22 mouse cellular contexts compared by ENCODE assay signal in the genomic region with DNA sequence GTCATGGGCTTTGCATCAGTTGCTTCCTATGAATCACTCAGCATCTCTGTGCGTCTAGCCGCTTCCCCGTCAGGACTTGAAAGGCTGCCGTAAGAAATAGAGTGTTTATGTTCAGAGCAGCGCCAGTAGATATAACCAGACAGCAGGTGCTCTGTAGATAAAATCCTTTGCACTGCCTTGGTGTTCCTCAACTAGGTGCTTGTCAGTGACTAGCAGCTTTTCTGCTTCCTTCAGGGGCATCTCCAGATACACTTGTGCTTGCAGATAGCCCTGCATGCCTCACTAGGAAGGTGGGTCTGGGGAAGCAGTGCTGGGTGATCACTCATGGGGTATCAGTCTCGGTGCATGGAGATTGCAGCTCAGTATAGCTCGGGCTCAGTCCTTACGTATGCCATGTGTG.
DNase-seq lines count a peak whose midpoint lies in the region; ATAC-seq and TF ChIP-seq lines count a peak whose summit lies in the region.
"Had no signal": no experiment of that assay in that cellular context is flagged by ENCODE, and none has a peak within 500 bp of the region (broad histone marks: within the 10 kb centered on the region; RNA-seq: fewer than 3 reads in every experiment).

No protein-coding gene starts in this region.

- WGBS in forebrain, postnatal 0 days, result 50% methylated on average over 8 of the region's 8 CpGs
- WGBS in forebrain, embryonic 14.5 days, result 61% methylated on average over 8 of the region's 8 CpGs
- 72% methylated on average over 8 of the region's 8 CpGs for WGBS in hindbrain, embryonic 12.5 days
- WGBS in hindbrain, embryonic 14.5 days, result 62% methylated on average over 8 of the region's 8 CpGs
- WGBS in neural tube, embryonic 15.5 days, result 56% methylated on average over 8 of the region's 8 CpGs
- WGBS in intestine, embryonic 15.5 days, result 46% methylated on average over 8 of the region's 8 CpGs

- no peaks in the 10 kb centered on the region for H3K36me3 ChIP-seq in forebrain, postnatal 0 days (ENCODE audit: insufficient read depth)
- H3K36me3 ChIP-seq in forebrain, embryonic 14.5 days (ENCODE audit: control insufficient read depth, insufficient read depth, low read length), result no peaks in the 10 kb centered on the region
- no peaks in the 10 kb centered on the region for H3K36me3 ChIP-seq in hindbrain, embryonic 12.5 days
- no peaks in the 10 kb centered on the region for H3K36me3 ChIP-seq in hindbrain, embryonic 14.5 days (replicated peaks; ENCODE audit: control insufficient read depth, insufficient read depth)
- H3K36me3 ChIP-seq in neural tube, embryonic 15.5 days, result no peaks in the 10 kb centered on the region
- no peaks in the 10 kb centered on the region for H3K36me3 ChIP-seq in intestine, embryonic 15.5 days
- H3K36me3 ChIP-seq: embryonic facial prominence, embryonic 15.5 days; forebrain, embryonic 12.5 days; heart, embryonic 15.5 days had no signal

- no peak overlapping the region for H3K9ac ChIP-seq in forebrain, postnatal 0 days
- H3K9ac ChIP-seq in forebrain, embryonic 14.5 days (ENCODE audit: low read length), result no peak overlapping the region
- H3K9ac ChIP-seq in hindbrain, embryonic 12.5 days, result no peak overlapping the region
- no peak overlapping the region for H3K9ac ChIP-seq in hindbrain, embryonic 14.5 days
- no peak overlapping the region for H3K9ac ChIP-seq in neural tube, embryonic 15.5 days (replicated peaks)
- no peak overlapping the region for H3K9ac ChIP-seq in intestine, embryonic 15.5 days
- H3K9ac ChIP-seq: embryonic facial prominence, embryonic 15.5 days; forebrain, embryonic 12.5 days; heart, embryonic 15.5 days had no signal

- no peak for TF ChIP-seq CTCF in forebrain, postnatal 0 days (IDR thresholded peaks at IDR 0.05; ENCODE audit: low read depth)

- H3K27me3 ChIP-seq in forebrain, postnatal 0 days (ENCODE audit: insufficient read depth, low read length), result no peaks in the 10 kb centered on the region
- no peaks in the 10 kb centered on the region for H3K27me3 ChIP-seq in forebrain, embryonic 14.5 days (replicated peaks; ENCODE audit: control insufficient read depth, insufficient read depth, low read length)
- H3K27me3 ChIP-seq in hindbrain, embryonic 12.5 days, result peaks cover 17% of the 10 kb centered on the region
- no peaks in the 10 kb centered on the region for H3K27me3 ChIP-seq in hindbrain, embryonic 14.5 days (ENCODE audit: control insufficient read depth, insufficient read depth, low read length)
- H3K27me3 ChIP-seq in neural tube, embryonic 15.5 days (replicated peaks), result peaks cover 18% of the 10 kb centered on the region
- H3K27me3 ChIP-seq in intestine, embryonic 15.5 days (replicated peaks), result no peaks in the 10 kb centered on the region
- H3K27me3 ChIP-seq: embryonic facial prominence, embryonic 15.5 days; forebrain, embryonic 12.5 days; heart, embryonic 15.5 days had no signal

- ATAC-seq in forebrain, postnatal 0 days, result peak; percentile 21; the same call in 1 of the 2 replicates
- ATAC-seq in forebrain, embryonic 14.5 days, result no peak
- no peak for ATAC-seq in hindbrain, embryonic 12.5 days (ENCODE audit: low FRiP score)
- no peak; the same call in 1 of the 2 replicates for ATAC-seq in hindbrain, embryonic 14.5 days (ENCODE audit: low FRiP score)
- no peak for ATAC-seq in neural tube, embryonic 15.5 days (ENCODE audit: low FRiP score)
- no peak for ATAC-seq in intestine, embryonic 15.5 days
- ATAC-seq: hindbrain, postnatal 0 days had no signal

- no peak overlapping the region for H3K4me2 ChIP-seq in forebrain, postnatal 0 days (ENCODE audit: low read depth)
- H3K4me2 ChIP-seq in forebrain, embryonic 14.5 days (ENCODE audit: low read length), result no peak overlapping the region
- no peak overlapping the region for H3K4me2 ChIP-seq in hindbrain, embryonic 12.5 days (replicated peaks)
- H3K4me2 ChIP-seq in hindbrain, embryonic 14.5 days (replicated peaks), result no peak overlapping the region
- no peak overlapping the region for H3K4me2 ChIP-seq in neural tube, embryonic 15.5 days
- no peak overlapping the region for H3K4me2 ChIP-seq in intestine, embryonic 15.5 days (replicated peaks)
- H3K4me2 ChIP-seq: embryonic facial prominence, embryonic 15.5 days; forebrain, embryonic 12.5 days; heart, embryonic 15.5 days had no signal

- H3K4me3 ChIP-seq in forebrain, postnatal 0 days (ENCODE audit: low read depth, low read length), result no peak overlapping the region
- H3K4me3 ChIP-seq in forebrain, embryonic 14.5 days (ENCODE audit: low read depth, low read length), result no peak overlapping the region
- H3K4me3 ChIP-seq in hindbrain, embryonic 12.5 days, result no peak overlapping the region
- H3K4me3 ChIP-seq in hindbrain, embryonic 14.5 days (replicated peaks; ENCODE audit: low read length), result no peak overlapping the region
- no peak overlapping the region for H3K4me3 ChIP-seq in neural tube, embryonic 15.5 days (replicated peaks)
- no peak overlapping the region for H3K4me3 ChIP-seq in intestine, embryonic 15.5 days (replicated peaks)
- H3K4me3 ChIP-seq: embryonic facial prominence, embryonic 15.5 days; erythroblast, embryonic 14.5 days; forebrain, embryonic 12.5 days; heart, embryonic 15.5 days had no signal

- no peak overlapping the region for H3K27ac ChIP-seq in forebrain, postnatal 0 days (ENCODE audit: low read depth, low read length)
- H3K27ac ChIP-seq in forebrain, embryonic 14.5 days (ENCODE audit: low read depth, low read length), result no peak overlapping the region
- 0 out of 2 replicates have a peak overlapping the region, but pooled peaks have one; percentile 13 for H3K27ac ChIP-seq in hindbrain, embryonic 12.5 days
- no peak overlapping the region for H3K27ac ChIP-seq in hindbrain, embryonic 14.5 days
- 0 out of 2 replicates have a peak overlapping the region, but pooled peaks have one; percentile 24 for H3K27ac ChIP-seq in neural tube, embryonic 15.5 days (replicated peaks)
- H3K27ac ChIP-seq in intestine, embryonic 15.5 days, result no peak overlapping the region
- H3K27ac ChIP-seq: embryonic facial prominence, embryonic 15.5 days; forebrain, embryonic 12.5 days; heart, embryonic 15.5 days; hindbrain, postnatal 0 days had no signal

- no peaks in the 10 kb centered on the region for H3K9me3 ChIP-seq in forebrain, postnatal 0 days (ENCODE audit: low read length)
- H3K9me3 ChIP-seq in forebrain, embryonic 14.5 days (replicated peaks; ENCODE audit: control insufficient read depth, low read length), result no peaks in the 10 kb centered on the region
- H3K9me3 ChIP-seq in hindbrain, embryonic 12.5 days (replicated peaks), result no peaks in the 10 kb centered on the region
- no peaks in the 10 kb centered on the region for H3K9me3 ChIP-seq in hindbrain, embryonic 14.5 days (ENCODE audit: control insufficient read depth, low read length)
- H3K9me3 ChIP-seq in neural tube, embryonic 15.5 days (replicated peaks), result no peaks in the 10 kb centered on the region
- H3K9me3 ChIP-seq in intestine, embryonic 15.5 days, result no peaks in the 10 kb centered on the region
- H3K9me3 ChIP-seq: embryonic facial prominence, embryonic 15.5 days; forebrain, embryonic 12.5 days; heart, embryonic 15.5 days had no signal

- DNase-seq in forebrain, postnatal 0 days, result no peak
- no peak for DNase-seq in forebrain, embryonic 14.5 days (ENCODE audit: low spot score)
- DNase-seq in hindbrain, embryonic 14.5 days (ENCODE audit: low spot score), result no peak
- no peak for DNase-seq in neural tube, embryonic 10.5 days (ENCODE audit: extremely low spot score, low spot score)
- DNase-seq: adrenal gland, adult 8-10 months; adrenal gland, postnatal 36 days; cerebellum, adult 11 months; cerebellum, adult 8-10 months; cerebellum, postnatal 14 days; embryo, embryonic 11 days; gastrocnemius, postnatal 36 days; heart, adult 11 months; heart, postnatal 36 days; kidney, adult 18-20 months had no signal

- peaks cover 22% of the 10 kb centered on the region for H3K4me1 ChIP-seq in forebrain, postnatal 0 days (ENCODE audit: insufficient read depth)
- H3K4me1 ChIP-seq in forebrain, embryonic 14.5 days (ENCODE audit: control insufficient read depth, insufficient read depth, low read length), result peaks cover 32% of the 10 kb centered on the region
- H3K4me1 ChIP-seq in hindbrain, embryonic 12.5 days, result peaks cover 35% of the 10 kb centered on the region
- H3K4me1 ChIP-seq in hindbrain, embryonic 14.5 days (replicated peaks; ENCODE audit: control insufficient read depth, insufficient read depth, low read length), result peaks cover 40% of the 10 kb centered on the region
- H3K4me1 ChIP-seq in neural tube, embryonic 15.5 days, result peaks cover 34% of the 10 kb centered on the region
- peaks cover 23% of the 10 kb centered on the region for H3K4me1 ChIP-seq in intestine, embryonic 15.5 days (replicated peaks)

Comparison
In these comparisons a context has a peak if more than half of its experiments do, and no peak if none do; other contexts are left out.
1. H3K27ac ChIP-seq: peak in hindbrain, embryonic 12.5 days (single experiment) and neural tube, embryonic 15.5 days (single experiment); none in forebrain, postnatal 0 days (single experiment), forebrain, embryonic 14.5 days (single experiment), hindbrain, embryonic 14.5 days (single experiment) and intestine, embryonic 15.5 days (single experiment).